Mouse (Mus musculus) left cerebral cortex, adult 9 months (tissue): ENCODE results near the gene Frrs1.

Experiments used
- DNase-seq, 2 experiments: peaks; one replicate each; pipeline ENCODE4 v3.0.0; 2022; ENCODE audit warnings: low spot score in 2 of 2

Gene Frrs1

DNA sequence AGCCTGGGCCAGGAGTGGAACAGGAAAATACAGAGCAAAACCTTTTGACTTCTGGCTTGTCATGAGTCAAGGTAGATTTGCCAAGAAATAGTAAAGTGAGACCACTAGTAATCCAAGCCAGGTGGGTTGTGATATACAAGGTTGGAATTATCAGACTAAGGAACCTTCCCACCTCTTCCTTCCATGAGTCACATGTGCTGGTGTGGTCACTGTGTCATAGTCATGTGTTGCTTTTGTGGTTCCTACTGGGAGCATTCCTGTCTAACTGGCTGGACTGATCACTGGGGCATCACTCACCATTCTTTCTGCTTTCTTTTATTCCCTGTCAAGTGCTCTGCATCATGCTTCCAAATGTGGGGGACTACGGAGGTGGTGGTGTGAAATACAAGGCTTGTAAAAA, 11.2 kb upstream of the Frrs1 start:
- no peak for DNase-seq

- no peak for DNase-seq
These were observed 10.3 kb upstream of the Frrs1 start for GRCm38 (mm10) chr3:116848936-116849335.

DNA sequence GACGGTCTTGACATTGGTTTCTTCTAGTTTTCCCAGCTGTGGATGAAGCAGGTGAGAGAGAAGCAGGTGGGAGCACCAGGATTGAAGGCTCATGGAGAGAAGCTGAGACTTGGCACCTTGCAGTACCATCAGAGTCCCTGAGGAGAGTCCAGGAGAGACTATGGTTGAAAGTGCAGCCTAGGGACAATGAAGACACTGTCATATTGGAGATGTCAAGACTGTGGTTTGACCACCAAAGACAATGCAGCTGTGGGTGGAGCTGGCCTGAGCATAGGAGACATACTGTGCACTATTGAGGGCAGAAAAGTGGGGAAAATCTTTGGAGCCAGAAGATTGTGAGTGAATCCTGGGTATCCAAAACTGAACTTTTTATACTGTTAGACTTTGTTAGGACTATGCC, 8.9 kb upstream of the Frrs1 start:
- no peak for DNase-seq

GRCm38 (mm10) chr3:116852421-116852820, 6.8 kb upstream of the Frrs1 start:
- no peak for DNase-seq

DNA sequence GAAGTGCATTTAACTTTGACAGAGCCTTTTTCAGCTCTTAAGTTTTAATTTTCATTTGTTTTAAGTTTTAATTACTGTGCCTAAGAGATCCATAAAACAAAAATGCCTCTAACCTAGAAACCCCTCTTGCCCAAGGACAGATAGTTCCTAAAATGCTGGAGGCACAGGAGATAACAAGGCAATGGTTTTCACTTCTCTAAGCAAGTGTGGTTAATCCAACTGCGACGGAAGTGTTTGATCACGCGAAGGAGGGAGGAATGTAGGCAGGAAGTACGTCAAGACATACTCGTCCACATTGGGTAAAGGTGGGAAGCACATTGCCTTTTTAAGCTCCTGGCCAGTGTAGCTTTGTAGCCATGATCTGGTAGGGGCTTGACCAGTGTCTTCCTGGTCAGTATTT, 1.7 kb upstream of the Frrs1 start:
- DNase-seq = no peak

GRCm38 (mm10) chr3:116859752-116860151, 488 bp downstream of the Frrs1 start:
- DNase-seq = no peak

DNA sequence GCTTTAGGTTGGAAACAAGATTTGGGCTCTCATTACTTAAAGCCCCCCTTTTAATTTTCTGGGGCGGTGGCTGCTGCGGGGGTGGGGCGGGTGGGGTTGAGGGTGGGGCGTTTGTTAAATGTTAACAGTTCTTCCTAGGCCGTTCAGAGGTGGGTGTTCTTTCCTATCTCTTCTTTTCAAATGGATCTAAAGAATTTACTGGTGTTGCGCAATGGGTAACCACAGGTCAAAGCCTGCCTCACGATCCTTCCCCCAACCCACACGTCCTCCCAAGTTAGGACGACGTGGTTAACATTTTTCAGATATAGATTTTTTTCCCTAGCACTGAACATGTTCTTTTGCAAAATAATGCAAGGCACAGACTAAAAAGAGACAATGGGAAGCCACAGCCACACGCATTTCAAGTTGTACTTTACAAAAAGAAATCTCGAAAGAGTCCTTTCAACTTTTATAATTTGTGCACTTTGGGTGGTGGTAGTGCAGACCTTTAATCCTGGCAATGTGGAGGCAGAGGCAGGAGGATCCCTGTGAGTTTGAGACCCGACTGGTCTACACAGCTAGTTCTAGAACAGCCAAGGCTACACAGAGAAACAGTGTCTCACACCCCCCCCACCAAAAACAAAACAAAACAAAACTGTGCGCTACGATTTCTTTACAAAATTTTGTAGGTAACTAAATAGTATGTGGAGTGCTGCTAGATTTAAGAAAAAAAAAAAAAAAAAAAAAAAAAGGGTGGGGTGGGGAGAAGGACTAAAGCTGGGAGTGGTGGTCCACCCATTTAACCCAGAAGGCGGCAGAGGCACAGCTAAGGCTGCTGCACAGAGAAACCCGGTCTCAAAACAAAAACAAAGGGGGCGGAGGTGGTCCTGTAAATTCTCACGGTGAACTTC, 1.3 kb downstream of the Frrs1 start:
- DNase-seq = no peak

- no peak for DNase-seq
These were observed 1.9 kb downstream of the Frrs1 start for GRCm38 (mm10) chr3:116861223-116861539.

DNA sequence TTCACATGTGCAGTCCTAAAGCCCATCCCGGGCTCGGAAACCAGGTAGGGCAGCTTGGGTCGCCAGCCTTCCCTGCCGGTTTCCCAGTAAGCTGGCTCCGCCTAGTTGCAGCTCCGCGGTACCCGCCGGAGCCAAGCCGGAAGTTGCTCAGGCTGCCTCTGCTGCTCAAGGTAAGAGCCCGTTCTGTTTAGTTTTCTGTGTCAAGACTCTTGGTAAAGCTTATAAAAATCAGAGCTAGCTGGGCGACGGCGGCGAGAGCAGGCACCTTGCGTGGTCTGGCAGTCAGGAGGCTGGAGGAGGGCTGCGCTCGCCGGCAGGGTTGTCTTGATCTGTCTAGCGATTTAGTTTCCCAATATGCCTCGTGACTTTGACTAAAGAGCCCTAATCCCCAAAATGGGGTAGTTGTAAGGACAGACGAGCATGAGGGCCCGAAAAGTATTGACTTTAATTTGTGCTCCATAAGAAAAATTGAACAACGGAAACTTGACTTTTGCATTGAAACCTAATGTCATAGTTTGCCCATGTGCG, 2.3 kb downstream of the Frrs1 start:
- peak in 1 of 2 experiments; percentile 32 for DNase-seq

DNA sequence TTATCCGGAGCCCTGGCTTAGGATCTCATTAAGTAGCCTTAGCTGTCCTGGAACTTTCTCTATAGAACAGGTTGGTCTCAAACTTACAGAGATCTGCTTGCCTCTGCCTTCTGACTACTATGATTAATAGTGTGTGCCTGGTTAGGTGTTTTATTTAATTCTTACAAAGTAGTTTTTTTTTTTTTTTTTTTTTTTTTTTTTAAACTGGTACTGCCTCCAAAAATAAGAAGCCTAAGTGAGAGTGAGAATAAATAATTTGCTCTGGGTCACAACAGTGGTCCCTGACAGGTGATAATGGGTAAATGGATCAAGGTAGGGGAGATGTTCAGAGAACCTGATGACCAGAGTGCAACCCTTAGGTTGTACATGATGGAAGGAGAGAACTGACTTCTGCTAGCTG, 3.4 kb downstream of the Frrs1 start:
- DNase-seq = no peak

- no peak for DNase-seq
These were observed 5.2 kb downstream of the Frrs1 start for GRCm38 (mm10) chr3:116864421-116864820.

DNA sequence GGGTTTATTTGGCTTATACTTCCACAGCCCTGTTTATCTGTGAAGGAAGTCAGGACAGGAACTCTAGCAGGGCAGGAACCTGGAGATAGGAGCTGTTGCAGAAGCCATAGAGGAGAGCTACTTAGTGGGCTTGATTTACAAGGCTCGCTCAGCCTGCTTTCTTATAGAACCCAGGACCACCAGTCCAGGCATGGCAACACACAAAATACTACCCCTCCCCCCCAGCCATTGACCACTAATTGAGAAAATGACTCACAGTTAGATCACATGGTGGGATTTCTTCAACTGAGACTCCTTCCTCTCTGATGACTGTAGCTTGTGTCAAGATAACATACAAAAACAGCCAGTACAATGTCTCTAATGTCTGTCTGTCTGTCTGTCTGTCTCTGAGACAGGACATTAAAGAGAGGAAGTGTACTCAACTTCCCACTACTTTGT, 6.0 kb downstream of the Frrs1 start:
- no peak for DNase-seq

DNA sequence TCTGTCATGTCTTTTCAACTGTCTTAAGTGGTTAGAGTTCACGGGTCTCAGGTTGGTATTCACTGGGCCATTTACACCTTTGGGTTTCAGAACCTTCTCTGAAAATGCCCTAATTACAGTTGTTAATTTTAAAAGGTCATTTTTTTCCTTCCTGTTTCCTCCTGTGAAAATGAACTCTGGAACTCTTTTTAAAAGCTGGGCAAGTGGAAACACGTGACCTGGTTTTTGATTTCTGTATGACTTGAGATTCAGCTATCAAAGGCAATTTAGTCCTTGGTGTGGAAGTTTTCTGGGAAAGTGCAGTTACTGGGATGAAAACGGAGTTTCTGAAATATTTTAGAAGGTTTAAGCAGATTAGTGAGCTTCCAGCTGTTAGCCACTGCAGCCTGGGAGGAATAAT, 11.1 kb downstream of the Frrs1 start:
- DNase-seq = no peak

- no peak for DNase-seq
These were observed 23.1 kb downstream of the Frrs1 start for GRCm38 (mm10) chr3:116882221-116882960.

DNA sequence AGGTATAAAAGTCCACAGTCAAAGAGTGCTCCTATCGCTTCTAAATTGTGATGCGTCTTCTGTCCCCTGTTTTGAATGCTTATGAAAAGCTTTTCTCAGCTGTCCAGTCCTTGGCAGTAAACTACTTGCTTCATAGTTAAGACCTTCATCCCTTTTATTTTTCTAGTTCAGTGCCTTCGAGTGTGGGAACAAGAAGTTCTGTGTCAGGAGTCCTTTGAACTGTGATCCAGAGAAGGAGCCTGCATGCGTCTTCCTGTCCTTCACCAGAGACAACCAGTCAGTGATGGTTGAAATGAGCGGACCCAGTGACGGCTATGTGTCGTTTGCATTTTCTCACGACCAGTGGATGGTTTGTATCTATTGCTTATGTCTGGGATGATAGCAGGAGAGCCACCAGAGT, 25.7 kb downstream of the Frrs1 start:
- DNase-seq = no peak

DNA sequence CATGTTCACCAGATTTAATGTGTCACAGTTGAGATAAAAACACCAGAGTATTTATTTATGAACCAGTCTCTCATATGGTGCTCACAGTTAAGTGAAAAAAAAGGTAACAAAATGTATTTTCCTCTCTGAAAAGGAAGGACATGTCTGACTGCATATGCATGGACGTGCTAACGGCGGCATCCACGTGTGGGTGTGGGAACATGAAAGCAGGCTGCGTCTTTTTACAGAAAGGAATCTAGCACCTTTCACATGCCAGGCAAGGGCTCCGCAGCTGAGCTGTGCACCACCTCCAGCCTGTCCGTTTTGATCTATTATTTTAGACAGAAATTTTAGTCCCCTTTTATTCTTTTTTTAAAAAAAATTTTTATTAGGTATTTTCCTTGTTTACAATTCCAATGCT, 30.1 kb downstream of the Frrs1 start:
- peak in 1 of 2 experiments; percentile 18 for DNase-seq

GRCm38 (mm10) chr3:116890576-116890975, 31.3 kb downstream of the Frrs1 start:
- DNase-seq = no peak

GRCm38 (mm10) chr3:116891436-116892205, 32.4 kb downstream of the Frrs1 start:
- DNase-seq = no peak

DNA sequence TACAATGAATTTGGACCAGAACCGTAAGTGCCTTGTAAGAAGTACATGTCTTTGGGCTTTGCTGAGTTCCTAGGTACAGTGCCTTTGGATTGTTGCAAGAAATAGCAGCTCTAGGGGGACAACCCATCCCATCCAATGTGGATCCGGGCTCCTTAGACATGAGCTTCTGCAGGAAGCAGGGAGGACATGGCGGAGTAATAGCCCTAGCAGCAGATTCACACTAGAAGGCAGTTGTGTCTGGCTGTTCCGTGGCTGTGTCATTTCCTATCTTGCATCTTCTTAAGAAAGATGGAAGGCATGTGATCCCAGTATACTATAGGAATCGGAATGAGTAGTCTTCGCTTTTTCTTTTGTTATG, 32.9 kb downstream of the Frrs1 start:
- no peak for DNase-seq

DNA sequence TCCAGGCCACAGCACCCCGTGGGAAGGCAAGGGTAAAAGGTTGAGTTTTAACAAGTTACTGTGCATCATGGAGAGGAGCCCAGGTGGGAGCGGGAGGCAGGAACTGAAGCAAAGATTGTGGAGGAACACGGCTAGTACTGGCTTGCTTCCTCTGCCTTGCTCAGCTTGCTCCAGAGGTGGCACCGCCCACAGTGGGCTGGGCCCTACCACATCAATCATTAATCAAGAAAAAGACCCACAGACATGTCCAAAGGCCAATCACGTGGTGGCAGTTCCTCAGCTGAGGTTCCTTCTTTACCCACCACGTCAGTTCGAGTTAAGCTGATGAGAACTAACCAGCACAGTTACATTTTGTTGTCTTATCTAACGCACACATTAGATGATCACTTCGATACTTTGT, 33.6 kb downstream of the Frrs1 start:
- DNase-seq = no peak

DNA sequence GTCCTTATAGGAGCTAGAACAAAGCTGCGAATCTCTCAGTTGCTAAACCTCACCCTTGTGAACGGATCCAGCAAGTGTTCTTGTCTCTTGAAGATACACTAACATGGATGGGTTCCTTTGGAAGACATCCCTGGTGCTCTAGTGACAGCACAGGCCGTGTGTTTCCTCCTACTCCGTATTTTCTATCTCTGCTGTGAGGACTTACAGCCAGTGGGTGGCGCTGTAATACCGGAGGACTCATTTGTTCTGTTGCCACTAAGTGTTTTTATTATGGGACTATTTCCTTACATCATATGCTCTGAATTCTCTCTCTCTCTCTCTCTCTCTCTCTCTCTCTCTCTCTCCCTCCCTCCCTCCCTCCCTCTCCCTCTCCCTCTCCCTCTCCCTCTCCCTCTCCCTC, 44.9 kb downstream of the Frrs1 start:
- DNase-seq = peak; percentile 35 to 92

- DNase-seq = peak; percentile 22 to 76
These were observed 46.6 kb downstream of the Frrs1 start for GRCm38 (mm10) chr3:116905898-116906297.
